Mouse (Mus musculus) heart, embryonic 11.5 days (tissue): Measurements from ENCODE around the gene Rfx8. TPM values are rescaled to one million over a fixed set of nuclear protein-coding genes. Genes with fewer than 3 reads are reported as not detected.
A peak's percentile ranks its signal among the peaks of the same experiment; 100 is the strongest.
"Not testable (repeated sequence)": the region's sequence is repeated elsewhere in the genome, so short reads cannot be mapped to it uniquely, and the experiment has no call there.

ENCODE experiments used
- ATAC-seq: fragments of 200-750 bp; cut with Nextera tagmentation; replicated peaks from 2 replicates; pipeline ENCODE4 v1.8.0; 2017; ENCODE audit warnings: moderate library complexity; ENCODE audit not compliant: insufficient number of reproducible peaks, low FRiP score, low TSS enrichment
- H3K27ac ChIP-seq: fragments of 300-500 bp; sonication (generic); 2 replicates; pipeline ENCODE4 v1.5.1; 2014; ENCODE audit warnings: mild to moderate bottlenecking, low read depth, low read length
- H3K27me3 ChIP-seq: fragments of 300-500 bp; sonication (generic); 2 replicates; pipeline ENCODE4 v1.6.1; 2014; ENCODE audit warnings: mild to moderate bottlenecking, low read length, mixed read lengths; ENCODE audit not compliant: control insufficient read depth, insufficient read depth
- H3K36me3 ChIP-seq: fragments of 300-500 bp; sonication (generic); 2 replicates; pipeline ENCODE4 v1.6.1; 2014; ENCODE audit warnings: mild to moderate bottlenecking, low read length, moderate library complexity, mixed read lengths; ENCODE audit not compliant: control insufficient read depth, insufficient read depth
- H3K4me1 ChIP-seq: fragments of 300-500 bp; sonication (generic); 2 replicates; pipeline ENCODE4 v1.6.1; 2014; ENCODE audit warnings: low read length; ENCODE audit not compliant: control insufficient read depth, insufficient read depth
- H3K4me2 ChIP-seq: fragments of 300-500 bp; sonication (generic); 2 replicates; pipeline ENCODE4 v1.6.1; 2014; ENCODE audit warnings: mild to moderate bottlenecking, moderate library complexity
- H3K4me3 ChIP-seq: fragments of 300-500 bp; sonication (generic); 2 replicates; pipeline ENCODE4 v1.5.1; 2014; ENCODE audit warnings: low read depth, low read length
- H3K9ac ChIP-seq: fragments of 300-500 bp; sonication (generic); 2 replicates; pipeline ENCODE4 v1.6.1; 2014; ENCODE audit warnings: mild to moderate bottlenecking, low read depth, low read length, moderate library complexity
- H3K9me3 ChIP-seq: fragments of 300-500 bp; sonication (generic); replicated peaks from 2 replicates; pipeline ENCODE4 v1.6.1; 2016; ENCODE audit warnings: low read length; ENCODE audit not compliant: control insufficient read depth
- WGBS: fragments of 180-500 bp; shearing (Covaris S2); extraction: QIAGEN DNeasy Blood & Tissue Kit; methylation state at CpG from one replicate; pipeline ENCODE4 v1.1.7; 2014; ENCODE audit not compliant: insufficient replicate concordance; 5-methylcytosine and 5-hydroxymethylcytosine counted together
- polyA plus RNA-seq: library from polyadenylated mRNA; unstranded; fragments of >200 nt; fragmentation: Nextera tagmentation; extraction: Ambion mirVana; gene quantifications from 2 replicates; pipeline ENCODE4 v1.2.1, GENCODE M21; 2014

Rfx8 gene
- polyA plus RNA-seq, 1 experiment from 2014 or later, result 0.74 TPM

GRCm38 (mm10) chr1:39654901-39655300, 65.9 kb downstream of the Rfx8 start:
- H3K9me3 ChIP-seq, H3K4me3 ChIP-seq, H3K27ac ChIP-seq, ATAC-seq, H3K4me1 ChIP-seq, H3K36me3 ChIP-seq, H3K9ac ChIP-seq, H3K4me2 ChIP-seq: not testable (repeated sequence)
- 80% methylated on average over 18 of the region's 18 CpGs for WGBS
- H3K27me3 ChIP-seq, result peaks cover 16% of the 10 kb centered on the region

GRCm38 (mm10) chr1:39653028-39653427, 67.8 kb downstream of the Rfx8 start:
- no peak overlapping the region for H3K27ac ChIP-seq
- H3K9me3 ChIP-seq, result no peaks in the 10 kb centered on the region
- 76% methylated on average over 4 of the region's 4 CpGs for WGBS
- H3K4me3 ChIP-seq, result no peak overlapping the region
- no peaks in the 10 kb centered on the region for H3K36me3 ChIP-seq
- H3K9ac ChIP-seq, result no peak overlapping the region
- H3K4me1 ChIP-seq, result peaks cover 2% of the 10 kb centered on the region; the same call in 1 of the 2 replicates
- no peak for ATAC-seq
- peaks cover 29% of the 10 kb centered on the region for H3K27me3 ChIP-seq
- no peak overlapping the region for H3K4me2 ChIP-seq

GRCm38 (mm10) chr1:39651241-39651548, 69.6 kb downstream of the Rfx8 start, which contains the start of gene Creg2:
TSS of gene Creg2 (minus strand) at chr1:39651474.
- Histone ChIP-seq H3K27me3 (peaks cover 29% of the 10 kb centered on the region), H3K9ac (peak within 1 kb of the TSS; percentile 43; the same call in 1 of the 2 replicates), H3K4me2 (peak within 1 kb of the TSS; percentile 100), H3K36me3 (no peaks in the 10 kb centered on the region), H3K9me3 (no peaks in the 10 kb centered on the region), H3K27ac (no peak within 1 kb of the TSS), H3K4me3 (peak within 1 kb of the TSS; percentile 59), H3K4me1 (peaks cover 2% of the 10 kb centered on the region; the same call in 1 of the 2 replicates)
- ATAC-seq, result no peak
- 40% methylated on average over 9 of the region's 9 CpGs for WGBS

- WGBS, result under 1% methylated on average over 73 of the region's 73 CpGs
- H3K27me3 ChIP-seq, result peaks cover 29% of the 10 kb centered on the region
- H3K27ac ChIP-seq, result no peak overlapping the region
- peaks cover 2% of the 10 kb centered on the region; the same call in 1 of the 2 replicates for H3K4me1 ChIP-seq
- H3K9ac ChIP-seq, result peak overlapping the region; percentile 43; the same call in 1 of the 2 replicates
- H3K9me3 ChIP-seq, result no peaks in the 10 kb centered on the region
- peak; percentile 35; the same call in 1 of the 2 replicates for ATAC-seq
- H3K4me2 ChIP-seq, result peak overlapping the region; percentile 100
- peak overlapping the region; percentile 59 for H3K4me3 ChIP-seq
- no peaks in the 10 kb centered on the region for H3K36me3 ChIP-seq
These were observed 70.2 kb downstream of the Rfx8 start for GRCm38 (mm10) chr1:39650435-39651240.

- ATAC-seq, result no peak
- no peaks in the 10 kb centered on the region for H3K9me3 ChIP-seq
- H3K4me3 ChIP-seq, result peak overlapping the region; percentile 59
- 17% methylated on average over 17 of the region's 17 CpGs for WGBS
- peaks cover 2% of the 10 kb centered on the region; the same call in 1 of the 2 replicates for H3K4me1 ChIP-seq
- H3K9ac ChIP-seq, result 0 out of 2 replicates have a peak overlapping the region, but pooled peaks have one; percentile 43
- H3K27me3 ChIP-seq, result peaks cover 29% of the 10 kb centered on the region
- peak overlapping the region; percentile 100 for H3K4me2 ChIP-seq
- H3K36me3 ChIP-seq, result no peaks in the 10 kb centered on the region
- no peak overlapping the region for H3K27ac ChIP-seq
These were observed 70.9 kb downstream of the Rfx8 start for GRCm38 (mm10) chr1:39649691-39650434.

- 85% methylated on average over 7 of the region's 7 CpGs for WGBS
- peaks cover 29% of the 10 kb centered on the region for H3K27me3 ChIP-seq
- no peak overlapping the region for H3K4me3 ChIP-seq
- peaks cover 2% of the 10 kb centered on the region; the same call in 1 of the 2 replicates for H3K4me1 ChIP-seq
- H3K4me2 ChIP-seq, result no peak overlapping the region
- H3K36me3 ChIP-seq, result no peaks in the 10 kb centered on the region
- H3K9me3 ChIP-seq, result no peaks in the 10 kb centered on the region
- ATAC-seq, result no peak
- no peak overlapping the region for H3K9ac ChIP-seq
- no peak overlapping the region for H3K27ac ChIP-seq
These were observed 72.2 kb downstream of the Rfx8 start for GRCm38 (mm10) chr1:39648584-39648983.

- ATAC-seq, result no peak
- 53% methylated on average over 8 of the region's 8 CpGs for WGBS
These were observed 74.7 kb downstream of the Rfx8 start for GRCm38 (mm10) chr1:39645905-39646759.

GRCm38 (mm10) chr1:39644333-39644732, 76.5 kb downstream of the Rfx8 start:
- Histone ChIP-seq H3K36me3 (no peaks in the 10 kb centered on the region), H3K4me3 (no peak overlapping the region), H3K9me3 (no peaks in the 10 kb centered on the region), H3K4me1 (no peaks in the 10 kb centered on the region), H3K9ac (no peak overlapping the region), H3K27me3 (peaks cover 9% of the 10 kb centered on the region), H3K27ac (no peak overlapping the region), H3K4me2 (no peak overlapping the region)
- WGBS, result 68% methylated on average over 1 of the region's 1 CpGs
- no peak for ATAC-seq

More at GRCm38 (mm10) chr1:39645905-39646759, 74.7 kb downstream of the Rfx8 start:
- Histone ChIP-seq H3K36me3 (no peaks in the 10 kb centered on the region), H3K27me3 (peaks cover 25% of the 10 kb centered on the region), H3K9me3 (no peaks in the 10 kb centered on the region), H3K4me1 (peaks cover 2% of the 10 kb centered on the region; the same call in 1 of the 2 replicates), H3K4me2 (no peak overlapping the region), H3K27ac (no peak overlapping the region), H3K4me3 (no peak overlapping the region), H3K9ac (no peak overlapping the region)
